Mouse (Mus musculus) stomach, postnatal 0 days (tissue): ENCODE measurements around the gene Akap13. TPM values are rescaled to one million over a fixed set of nuclear protein-coding genes. Genes with fewer than 3 reads are reported as not detected.

ENCODE experiments used
- ATAC-seq: fragments of 200-750 bp; cut with Nextera tagmentation; 2 replicates; pipeline ENCODE4 v1.8.0; 2017; ENCODE audit not compliant: low FRiP score, low TSS enrichment
- DNase-seq: peaks from one replicate; pipeline ENCODE4 v3.0.0-alpha.2; 2016; ENCODE audit warnings: low spot score
- H3K27ac ChIP-seq: fragments of 300-500 bp; sonication (generic); replicated peaks from 2 replicates; pipeline ENCODE4 v1.5.1; 2014; ENCODE audit warnings: mild to moderate bottlenecking, control low read depth
- H3K27me3 ChIP-seq: fragments of 300-500 bp; sonication (generic); 2 replicates; pipeline ENCODE4 v1.6.1; 2014; ENCODE audit warnings: low read length; ENCODE audit not compliant: control insufficient read depth, insufficient read depth
- H3K36me3 ChIP-seq: fragments of 300-500 bp; sonication (generic); 2 replicates; pipeline ENCODE4 v1.6.1; 2014; ENCODE audit warnings: low read length, mixed read lengths; ENCODE audit not compliant: control insufficient read depth, insufficient read depth
- H3K4me1 ChIP-seq: fragments of 300-500 bp; sonication (generic); replicated peaks from 2 replicates; pipeline ENCODE4 v1.6.1; 2014; ENCODE audit warnings: antibody characterized with exemption; ENCODE audit not compliant: control insufficient read depth, insufficient read depth
- H3K4me2 ChIP-seq: fragments of 300-500 bp; sonication (generic); replicated peaks from 2 replicates; pipeline ENCODE4 v1.6.1; 2014; ENCODE audit warnings: low read depth, mild to moderate bottlenecking, control low read depth, moderate library complexity
- H3K4me3 ChIP-seq: fragments of 300-500 bp; sonication (generic); 2 replicates; pipeline ENCODE4 v1.5.1; 2014; ENCODE audit warnings: low read depth, low read length, control low read depth
- H3K9ac ChIP-seq: fragments of 300-500 bp; sonication (generic); 2 replicates; pipeline ENCODE4 v1.6.1; 2014; ENCODE audit warnings: mild to moderate bottlenecking, low read length, control low read depth, mixed read lengths
- H3K9me3 ChIP-seq: fragments of 300-500 bp; sonication (generic); 2 replicates; pipeline ENCODE4 v1.6.1; 2016; ENCODE audit warnings: low read length; ENCODE audit not compliant: control insufficient read depth
- CTCF ChIP-seq: IDR thresholded peaks from 2 replicates; pipeline ENCODE4 v1.5.1; 2016; ENCODE audit warnings: antibody characterized with exemption, low read depth, mild to moderate bottlenecking, moderate library complexity
- EP300 ChIP-seq: optimal IDR thresholded peaks from 2 replicates; pipeline ENCODE3; 2016; ENCODE audit warnings: antibody characterized with exemption
- WGBS: fragments of 180-500 bp; shearing (Covaris S2); extraction: QIAGEN DNeasy Blood & Tissue Kit; methylation state at CpG from one replicate; pipeline ENCODE4 v1.1.7; 2014; 5-methylcytosine and 5-hydroxymethylcytosine counted together
- polyA plus RNA-seq: library from polyadenylated mRNA; unstranded; fragments of >200 nt; fragmentation: Nextera tagmentation; extraction: Ambion mirVana; gene quantifications from 2 replicates; pipeline ENCODE4 v1.2.1, GENCODE M21; 2015

Gene Akap13
- polyA plus RNA-seq, 1 experiment from 2014 or later = 18.8 TPM

DNA sequence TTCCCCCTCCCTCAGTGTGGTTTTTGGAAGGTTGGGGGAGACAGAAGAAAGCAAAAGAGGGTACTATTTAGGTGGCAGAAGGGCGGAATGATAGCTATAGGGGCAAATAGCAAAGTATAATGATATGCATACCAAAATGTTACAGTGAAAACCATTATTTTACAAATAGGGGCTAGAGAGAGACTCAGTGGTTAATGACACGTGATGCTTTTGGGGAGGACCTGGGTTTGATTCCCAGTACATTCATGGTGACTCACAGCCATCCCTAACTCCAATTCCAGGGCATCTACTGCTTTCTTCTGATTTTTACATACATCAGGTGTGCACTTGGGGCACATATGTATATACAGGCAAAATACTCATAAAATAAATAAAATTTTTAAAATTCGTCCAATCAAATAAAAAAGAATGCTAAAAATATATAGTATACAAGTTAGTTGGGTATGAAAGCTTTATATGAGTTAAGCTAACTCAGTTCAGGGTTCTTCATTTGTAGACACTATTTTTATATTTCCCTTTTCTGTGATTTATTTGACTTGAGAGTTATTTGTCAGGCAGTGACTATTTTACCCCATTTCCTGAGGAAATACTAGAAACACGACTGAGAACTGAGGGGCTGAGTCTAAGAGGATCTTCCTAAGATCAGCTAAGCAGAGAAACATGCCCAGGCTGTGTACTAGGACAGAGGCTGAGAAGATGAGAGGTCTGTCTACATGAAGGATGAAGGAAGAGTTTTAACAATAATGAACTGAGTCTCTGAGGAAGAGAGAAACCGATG, 190.0 kb downstream of the Akap13 start:
- H3K9me3 ChIP-seq = no peaks in the 10 kb centered on the region
- WGBS = 68% methylated on average over 5 of the region's 5 CpGs
- no peak overlapping the region for H3K27ac ChIP-seq
- no peak overlapping the region for H3K9ac ChIP-seq
- H3K36me3 ChIP-seq = no peaks in the 10 kb centered on the region
- H3K4me1 ChIP-seq = 0 out of 2 replicates have a peak, but pooled peaks cover 7% of the 10 kb centered on the region
- DNase-seq (no peak), ATAC-seq (no peak)
- TF ChIP-seq EP300 (no peak), CTCF (no peak)
- H3K27me3 ChIP-seq = no peaks in the 10 kb centered on the region
- no peak overlapping the region for H3K4me3 ChIP-seq
- no peak overlapping the region for H3K4me2 ChIP-seq

DNA sequence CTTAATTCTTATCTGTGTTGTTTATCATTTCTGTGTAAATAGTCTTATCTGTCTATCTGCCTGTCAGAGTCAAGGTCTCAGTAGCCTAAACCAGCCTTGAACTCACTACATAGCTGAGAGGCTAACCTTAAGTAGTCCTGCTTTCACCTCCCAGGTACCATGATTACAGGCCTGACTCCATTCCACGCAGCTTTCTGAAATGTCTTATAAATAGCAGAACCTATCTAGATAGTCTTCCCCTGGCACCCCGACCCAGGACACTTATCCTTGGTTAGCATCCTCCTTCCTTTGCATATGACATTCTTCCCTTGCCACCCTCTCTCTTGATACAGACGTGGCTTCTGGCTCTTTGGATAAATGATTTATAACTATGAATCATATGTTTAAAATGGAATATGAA, 192.7 kb downstream of the Akap13 start:
- no peaks in the 10 kb centered on the region for H3K9me3 ChIP-seq
- H3K4me3 ChIP-seq = no peak overlapping the region
- no peak for DNase-seq
- H3K27me3 ChIP-seq = no peaks in the 10 kb centered on the region
- TF ChIP-seq EP300 (no peak), CTCF (no peak)
- no peaks in the 10 kb centered on the region for H3K4me1 ChIP-seq
- no peak overlapping the region for H3K4me2 ChIP-seq
- ATAC-seq = no peak
- no peak overlapping the region for H3K9ac ChIP-seq
- WGBS = 62% methylated on average over 3 of the region's 3 CpGs
- no peaks in the 10 kb centered on the region for H3K36me3 ChIP-seq
- no peak overlapping the region for H3K27ac ChIP-seq

GRCm38 (mm10) chr7:75648961-75649360, 193.6 kb downstream of the Akap13 start:
- H3K4me3 ChIP-seq = no peak overlapping the region
- ATAC-seq (no peak), DNase-seq (no peak)
- no peaks in the 10 kb centered on the region for H3K4me1 ChIP-seq
- H3K9me3 ChIP-seq = no peaks in the 10 kb centered on the region
- no peak overlapping the region for H3K27ac ChIP-seq
- H3K9ac ChIP-seq = no peak overlapping the region
- WGBS = 86% methylated on average over 4 of the region's 4 CpGs
- no peak overlapping the region for H3K4me2 ChIP-seq
- TF ChIP-seq CTCF = no peak
- TF ChIP-seq EP300 = no peak
- H3K36me3 ChIP-seq = no peaks in the 10 kb centered on the region
- no peaks in the 10 kb centered on the region for H3K27me3 ChIP-seq

DNA sequence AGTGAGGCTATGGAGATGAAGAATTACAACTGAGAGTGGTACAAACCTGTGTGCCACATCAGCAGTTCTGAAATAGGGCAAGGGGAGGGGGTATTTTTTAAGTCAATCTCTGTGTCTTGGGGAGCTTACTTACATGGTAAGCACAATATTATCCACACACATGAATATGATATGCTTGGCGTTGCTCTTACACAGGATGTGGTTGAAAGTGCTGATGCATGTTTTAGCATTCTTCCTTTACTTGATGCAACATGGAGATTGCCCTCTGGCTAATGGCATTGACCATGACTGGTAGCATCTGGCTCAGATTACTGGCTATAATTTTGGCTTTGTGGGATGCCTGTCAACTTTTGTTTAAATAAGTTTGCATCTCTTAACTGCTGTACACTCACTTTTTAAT, 194.6 kb downstream of the Akap13 start:
- 74% methylated on average over 1 of the region's 1 CpGs for WGBS
- Histone ChIP-seq H3K27ac (no peak overlapping the region), H3K36me3 (no peaks in the 10 kb centered on the region), H3K4me3 (no peak overlapping the region), H3K9me3 (no peaks in the 10 kb centered on the region), H3K27me3 (no peaks in the 10 kb centered on the region), H3K4me2 (no peak overlapping the region), H3K9ac (no peak overlapping the region), H3K4me1 (no peaks in the 10 kb centered on the region)
- TF ChIP-seq EP300 = no peak
- TF ChIP-seq CTCF = no peak
- DNase-seq (no peak), ATAC-seq (no peak)

DNA sequence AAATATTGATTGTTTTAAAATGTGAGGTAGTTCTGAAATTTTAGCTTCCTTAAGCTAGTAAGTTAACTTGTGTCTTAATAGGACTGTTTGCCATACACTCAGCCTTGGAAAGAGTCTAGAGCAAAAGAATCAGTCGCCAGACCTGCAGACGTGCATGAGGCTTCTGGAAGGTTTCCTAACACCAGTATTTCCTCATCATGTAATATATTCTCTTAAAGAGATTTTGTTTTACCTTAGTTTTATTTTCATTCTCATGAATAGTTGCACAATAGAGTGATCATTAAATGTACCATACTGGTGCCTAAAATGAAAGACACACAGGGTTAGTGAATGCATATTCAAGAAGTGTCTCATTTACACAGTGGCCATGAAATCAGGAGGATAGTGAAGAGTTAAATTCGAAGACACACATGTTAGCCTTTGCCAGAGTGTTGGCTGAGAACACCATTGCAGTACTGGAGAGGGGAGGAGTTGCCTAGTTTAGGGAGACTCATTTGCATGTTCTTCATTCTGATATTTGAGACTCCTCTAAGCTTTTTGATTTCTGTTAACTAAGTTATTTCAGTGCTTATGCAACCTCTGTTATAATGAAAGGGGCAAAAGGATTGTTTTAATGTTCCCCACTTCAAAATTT, 198.5 kb downstream of the Akap13 start:
- TF ChIP-seq CTCF = no peak
- TF ChIP-seq EP300 = no peak
- Histone ChIP-seq H3K36me3 (no peaks in the 10 kb centered on the region), H3K4me3 (no peak overlapping the region), H3K9ac (no peak overlapping the region), H3K27ac (no peak overlapping the region), H3K4me2 (no peak overlapping the region), H3K9me3 (no peaks in the 10 kb centered on the region), H3K27me3 (no peaks in the 10 kb centered on the region), H3K4me1 (no peaks in the 10 kb centered on the region)
- WGBS = 51% methylated on average over 3 of the region's 3 CpGs
- DNase-seq (no peak), ATAC-seq (no peak)
